Mouse (Mus musculus): ENCODE measurements around the gene Bhlhe40. TPM values are rescaled to one million over a fixed set of nuclear protein-coding genes. Genes with fewer than 3 reads are reported as not detected.

Bhlhe40 gene
- total and polyA plus RNA-seq, 3 experiments = 15.9 to 21.6 TPM; not detected in 1

DNA sequence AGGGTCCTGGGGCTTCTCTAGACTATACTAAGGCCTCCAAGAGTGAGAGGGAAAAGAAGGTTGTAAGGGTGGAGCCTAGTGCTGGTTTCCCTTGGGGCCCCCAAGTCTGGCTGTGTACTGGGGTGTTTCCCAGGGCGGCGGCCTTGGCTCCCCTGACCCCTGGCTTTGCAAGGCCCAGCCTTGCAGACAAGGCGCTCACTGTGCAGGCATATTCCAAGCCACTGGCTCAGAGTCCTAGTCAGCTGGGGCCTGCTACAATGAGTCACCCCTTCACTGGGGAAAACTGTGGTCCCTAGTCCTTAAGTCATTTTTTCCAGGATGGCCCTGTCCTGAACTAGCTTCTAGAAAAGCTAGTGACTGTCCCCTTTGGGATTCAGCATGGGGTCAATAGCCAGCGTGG, 17.3 kb downstream of the Bhlhe40 start:
- no peak for TF ChIP-seq MAFK (IDR thresholded peaks at IDR 0.05; ENCODE audit: borderline replicate concordance, low read depth, low read length)
- TF ChIP-seq NELFE (IDR thresholded peaks at IDR 0.05; ENCODE audit: low read depth, low read length) = no peak
- TF ChIP-seq BHLHE40 (IDR thresholded peaks at IDR 0.05; ENCODE audit: borderline replicate concordance, low read depth, low read length) = no peak
- no peak for TF ChIP-seq ZNF384 (IDR thresholded peaks at IDR 0.05; ENCODE audit: low read depth, low read length)
- no peak for TF ChIP-seq MYB (IDR thresholded peaks at IDR 0.05; ENCODE audit: low read depth, low read length)
- no peak for TF ChIP-seq UBTF (IDR thresholded peaks at IDR 0.05; ENCODE audit: borderline replicate concordance, insufficient read depth, low read depth, low read length)
- no peak for TF ChIP-seq MAZ (IDR thresholded peaks at IDR 0.05; ENCODE audit: low read depth, low read length)
- TF ChIP-seq MEF2A (IDR thresholded peaks at IDR 0.05; ENCODE audit: extremely low read depth, insufficient replicate concordance, low read depth, low read length, poor library complexity, severe bottlenecking) = no peak
- TF ChIP-seq ETS1 (IDR thresholded peaks at IDR 0.05; ENCODE audit: low read depth, low read length) = no peak
- no peak for TF ChIP-seq TBP (IDR thresholded peaks at IDR 0.05; ENCODE audit: low read depth, low read length)
- no peak for TF ChIP-seq SIN3A (IDR thresholded peaks at IDR 0.05; ENCODE audit: low read length)
- no peak for TF ChIP-seq RCOR1 (IDR thresholded peaks at IDR 0.05; ENCODE audit: low read depth, low read length)
- TF ChIP-seq CHD1 (IDR thresholded peaks at IDR 0.05; ENCODE audit: low read depth, low read length) = no peak
- TF ChIP-seq ZMIZ1 (IDR thresholded peaks at IDR 0.05; ENCODE audit: low read depth, low read length) = no peak
- no peak for TF ChIP-seq SMC3 (IDR thresholded peaks at IDR 0.05; ENCODE audit: low read depth, low read length)
- no peak for TF ChIP-seq TCF12 (IDR thresholded peaks at IDR 0.05; ENCODE audit: low read depth, low read length)
- no peak for TF ChIP-seq MYC (IDR thresholded peaks at IDR 0.05; ENCODE audit: low read depth, low read length)
- TF ChIP-seq KAT2A (conservative IDR thresholded peaks at IDR 0.05; ENCODE audit: low read depth, low read length) = no peak
- no peak for TF ChIP-seq HCFC1 (IDR thresholded peaks at IDR 0.05; ENCODE audit: low read depth, low read length)
- TF ChIP-seq JUND (IDR thresholded peaks at IDR 0.05; ENCODE audit: low read depth, low read length) = no peak
- H3K4me3 ChIP-seq (ENCODE audit: control insufficient read depth in 1 of 2, insufficient read depth in 1 of 2, low read depth in 2 of 2, low read length in 2 of 2) = no peak overlapping the region
- DNase-seq (ENCODE audit: low read depth, low spot score) = no peak
- peaks cover 10 to 34% of the 10 kb centered on the region in 2 experiments for H3K4me1 ChIP-seq (ENCODE audit: control insufficient read depth in 1 of 2, insufficient read depth in 2 of 2, low read length in 2 of 2)
- no peak overlapping the region for H3K27ac ChIP-seq (ENCODE audit: control insufficient read depth, low read depth, low read length)
- no peaks in the 10 kb centered on the region for H3K9me3 ChIP-seq (replicated peaks; ENCODE audit: insufficient read depth, low read length)
- H3K9ac ChIP-seq (ENCODE audit: control insufficient read depth, low read depth, low read length, poor library complexity, severe bottlenecking) = no peak overlapping the region
- no peaks in the 10 kb centered on the region for H3K27me3 ChIP-seq (ENCODE audit: control insufficient read depth in 1 of 2, insufficient read depth in 2 of 2, low read length in 2 of 2)
- H3K79me2 ChIP-seq (ENCODE audit: control insufficient read depth, insufficient read depth, low read length, poor library complexity) = no peaks in the 10 kb centered on the region
- peaks cover 0 to 18% of the 10 kb centered on the region in 2 experiments; a peak in 2 of 4 replicates for H3K36me3 ChIP-seq (ENCODE audit: control insufficient read depth in 1 of 2, insufficient read depth in 2 of 2, low read length in 2 of 2)

DNA sequence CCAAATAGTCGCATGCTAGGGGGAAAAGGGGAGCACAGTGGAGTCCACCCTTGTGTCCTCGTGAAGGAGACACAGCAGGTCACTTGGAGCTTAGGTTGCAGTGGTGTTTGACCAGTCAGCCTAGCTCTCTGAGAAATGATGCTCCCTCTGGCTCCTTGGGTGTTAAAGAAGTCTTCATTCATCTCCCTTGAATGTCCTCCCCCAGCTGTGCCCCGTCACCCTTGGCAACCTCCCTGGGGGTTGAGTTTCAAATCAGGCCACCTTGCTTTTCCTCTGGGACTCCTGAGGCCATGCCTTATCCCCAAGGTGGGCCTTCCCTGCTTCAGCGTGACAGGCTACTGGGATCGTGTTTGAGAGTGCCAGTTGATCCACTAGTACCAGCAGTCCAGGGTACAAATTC, 17.8 kb downstream of the Bhlhe40 start:
- Histone ChIP-seq H3K27ac (ENCODE audit: control insufficient read depth, low read depth, low read length) (no peak overlapping the region), H3K79me2 (ENCODE audit: control insufficient read depth, insufficient read depth, low read length, poor library complexity) (no peaks in the 10 kb centered on the region), H3K4me3 (ENCODE audit: control insufficient read depth in 1 of 2, insufficient read depth in 1 of 2, low read depth in 2 of 2, low read length in 2 of 2) (no peak overlapping the region), H3K9ac (ENCODE audit: control insufficient read depth, low read depth, low read length, poor library complexity, severe bottlenecking) (no peak overlapping the region), H3K36me3 (ENCODE audit: control insufficient read depth in 1 of 2, insufficient read depth in 2 of 2, low read length in 2 of 2) (peaks cover 0 to 18% of the 10 kb centered on the region in 2 experiments; a peak in 2 of 4 replicates), H3K27me3 (ENCODE audit: control insufficient read depth in 1 of 2, insufficient read depth in 2 of 2, low read length in 2 of 2) (no peaks in the 10 kb centered on the region), H3K9me3 (replicated peaks; ENCODE audit: insufficient read depth, low read length) (no peaks in the 10 kb centered on the region), H3K4me1 (ENCODE audit: control insufficient read depth in 1 of 2, insufficient read depth in 2 of 2, low read length in 2 of 2) (peaks cover 10 to 34% of the 10 kb centered on the region in 2 experiments)
- no peak for DNase-seq (ENCODE audit: low read depth, low spot score)
- TF ChIP-seq MAZ (IDR thresholded peaks at IDR 0.05; ENCODE audit: low read depth, low read length) = no peak
- no peak for TF ChIP-seq KAT2A (conservative IDR thresholded peaks at IDR 0.05; ENCODE audit: low read depth, low read length)
- TF ChIP-seq RCOR1 (IDR thresholded peaks at IDR 0.05; ENCODE audit: low read depth, low read length) = no peak
- TF ChIP-seq CTCF (IDR thresholded peaks at IDR 0.05 in 2 of 3, conservative IDR thresholded peaks at IDR 0.05 in 1 of 3; ENCODE audit: control insufficient read depth in 1 of 3, insufficient read depth in 1 of 3, low read depth in 2 of 3, low read length in 3 of 3, poor library complexity in 1 of 3, severe bottlenecking in 1 of 3) = no peak
- no peak for TF ChIP-seq HCFC1 (IDR thresholded peaks at IDR 0.05; ENCODE audit: low read depth, low read length)
- no peak for TF ChIP-seq MYB (IDR thresholded peaks at IDR 0.05; ENCODE audit: low read depth, low read length)
- no peak for TF ChIP-seq ZKSCAN1 (IDR thresholded peaks at IDR 0.05; ENCODE audit: low read depth, low read length)
- no peak for TF ChIP-seq TAL1 (IDR thresholded peaks at IDR 0.05; ENCODE audit: low read length)
- TF ChIP-seq EP300 (IDR thresholded peaks at IDR 0.05; ENCODE audit: low read depth in 1 of 2, low read length in 2 of 2) = no peak
- no peak for TF ChIP-seq SIN3A (IDR thresholded peaks at IDR 0.05; ENCODE audit: low read length)
- TF ChIP-seq JUND (IDR thresholded peaks at IDR 0.05; ENCODE audit: low read depth, low read length) = no peak
- no peak for TF ChIP-seq ZC3H11A (IDR thresholded peaks at IDR 0.05; ENCODE audit: low read depth, low read length)
- TF ChIP-seq ELF1 (IDR thresholded peaks at IDR 0.05; ENCODE audit: low read depth, low read length) = no peak
- no peak for TF ChIP-seq RAD21 (IDR thresholded peaks at IDR 0.05; ENCODE audit: low read depth, low read length)
- no peak for TF ChIP-seq NRF1 (IDR thresholded peaks at IDR 0.05; ENCODE audit: insufficient read depth, low read depth, low read length, poor library complexity, severe bottlenecking)
- TF ChIP-seq GABPA (IDR thresholded peaks at IDR 0.05; ENCODE audit: low read depth, low read length) = no peak
